Mouse (Mus musculus): ENCODE results near the gene Usp8.

Usp8 gene

GRCm38 (mm10) chr2:126706759-126707437 lies at the start of gene Usp8:
Gene Usp8, plus strand, starts transcription at chr2:126707328.
- peak; percentile 98 to 99 for DNase-seq

GRCm38 (mm10) chr2:126663481-126663880 lies 43.6 kb upstream of the Usp8 start:
- peak in 1 of 2 experiments; percentile 41 for DNase-seq

GRCm38 (mm10) chr2:126665984-126666383 lies 41.1 kb upstream of the Usp8 start:
- no peak for DNase-seq

DNA sequence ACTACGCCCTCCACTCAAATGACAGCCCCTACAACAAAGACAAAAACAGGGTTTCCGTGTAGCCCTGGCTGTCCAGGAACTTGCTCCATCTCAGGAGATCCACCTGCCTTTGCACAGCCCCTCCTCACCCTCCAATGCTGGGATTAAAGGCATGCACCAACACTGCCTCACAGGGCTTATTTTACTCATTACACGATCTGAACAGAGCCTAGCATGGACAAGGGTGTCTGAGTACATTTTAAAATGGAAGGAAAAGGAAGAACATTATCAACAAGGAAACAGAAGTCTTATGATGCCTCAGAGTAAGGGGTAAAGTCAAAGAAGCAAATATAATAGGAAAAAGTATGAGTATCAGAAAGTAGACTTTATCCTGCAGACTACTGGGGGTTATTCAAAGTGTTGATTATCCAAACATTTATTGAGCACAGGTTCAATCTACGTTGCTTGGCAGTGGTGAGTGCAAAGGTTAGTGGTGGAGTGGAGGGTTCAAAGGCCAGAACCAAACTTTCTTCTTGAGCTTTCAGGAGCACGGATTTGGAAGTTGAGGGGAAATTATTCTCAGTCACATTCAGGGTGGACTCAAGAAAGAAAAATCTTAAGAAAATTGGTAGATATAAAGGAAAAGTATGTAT lies 38.4 kb upstream of the Usp8 start:
- DNase-seq = no peak

DNA sequence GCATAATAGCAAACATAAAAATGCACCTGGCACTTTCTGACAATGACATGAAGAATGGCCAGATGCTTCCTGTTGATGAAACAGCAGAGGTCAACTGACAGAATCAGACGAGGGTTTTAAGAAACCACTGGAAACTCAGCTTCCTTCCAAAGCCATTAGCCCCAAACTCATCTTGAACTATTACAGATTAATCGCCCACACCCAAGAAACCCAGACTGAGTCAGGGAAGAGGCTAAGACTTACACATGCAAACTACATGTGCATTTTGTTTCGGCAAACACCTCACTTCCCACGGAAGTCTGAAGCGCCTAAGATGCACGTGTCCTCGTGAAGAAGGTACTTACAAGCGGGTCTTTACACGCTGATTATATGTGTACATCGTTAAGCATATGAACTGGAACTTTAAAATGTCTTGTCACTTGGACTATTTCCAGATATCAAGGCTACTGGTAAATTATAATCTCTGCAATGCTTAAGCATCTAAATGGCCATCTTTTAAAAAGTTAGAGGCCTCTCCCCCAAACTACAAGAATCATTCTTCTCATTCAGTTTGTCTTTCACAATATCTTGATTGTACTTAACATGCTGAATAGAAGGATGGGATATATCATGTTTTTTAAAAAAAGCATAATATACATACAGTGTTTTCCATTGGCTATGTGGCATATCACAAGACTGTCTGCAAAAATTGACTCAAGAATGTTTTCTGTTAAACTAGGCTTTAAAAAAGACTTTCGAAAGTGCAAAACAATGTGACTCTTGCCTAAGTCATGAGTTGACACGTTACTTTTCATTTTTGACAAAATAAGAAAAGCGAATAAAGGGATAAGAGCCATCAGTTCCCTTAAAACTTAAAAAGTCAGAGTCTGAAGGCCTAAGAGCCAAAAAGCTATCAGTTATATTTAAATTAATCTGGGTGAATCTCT lies 33.5 kb upstream of the Usp8 start:
- no peak for DNase-seq

DNA sequence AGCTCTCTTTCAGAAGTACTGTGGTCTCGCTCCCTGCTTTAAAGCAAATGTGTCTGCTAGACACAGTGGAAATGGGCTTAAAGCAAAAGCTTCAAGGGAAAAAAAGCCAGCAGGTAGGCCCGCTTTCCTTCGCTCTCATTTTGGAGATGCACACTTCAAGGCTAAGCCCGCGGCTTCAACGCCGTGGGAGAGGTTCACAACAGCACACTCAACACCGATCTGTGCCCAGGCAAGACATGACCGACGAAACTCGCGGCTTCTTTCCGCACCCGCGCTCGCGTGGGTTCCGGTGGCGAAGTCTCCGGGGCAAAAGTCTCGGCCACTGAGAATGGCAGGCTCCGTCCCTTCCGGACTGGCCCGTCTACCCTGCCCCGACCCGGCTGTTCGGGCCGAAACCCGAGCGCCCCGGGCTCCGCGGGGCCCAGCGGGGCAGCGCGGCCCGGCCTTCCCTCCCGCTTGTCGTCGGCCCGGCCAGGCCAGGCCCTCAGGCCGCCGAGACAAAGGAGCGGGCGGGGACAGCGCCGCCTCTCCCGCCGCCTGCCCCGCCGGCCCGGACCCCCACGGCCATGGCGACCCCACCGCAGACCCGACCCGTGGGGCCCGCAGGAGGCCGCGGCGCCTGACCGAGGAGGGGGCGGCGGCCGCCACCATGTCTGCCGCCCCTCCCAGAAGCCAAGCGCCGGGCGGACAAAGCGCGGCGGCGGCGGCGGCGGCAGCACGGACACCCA lies 32.5 kb upstream of the Usp8 start:
- peak; percentile 45 to 49 for DNase-seq

DNA sequence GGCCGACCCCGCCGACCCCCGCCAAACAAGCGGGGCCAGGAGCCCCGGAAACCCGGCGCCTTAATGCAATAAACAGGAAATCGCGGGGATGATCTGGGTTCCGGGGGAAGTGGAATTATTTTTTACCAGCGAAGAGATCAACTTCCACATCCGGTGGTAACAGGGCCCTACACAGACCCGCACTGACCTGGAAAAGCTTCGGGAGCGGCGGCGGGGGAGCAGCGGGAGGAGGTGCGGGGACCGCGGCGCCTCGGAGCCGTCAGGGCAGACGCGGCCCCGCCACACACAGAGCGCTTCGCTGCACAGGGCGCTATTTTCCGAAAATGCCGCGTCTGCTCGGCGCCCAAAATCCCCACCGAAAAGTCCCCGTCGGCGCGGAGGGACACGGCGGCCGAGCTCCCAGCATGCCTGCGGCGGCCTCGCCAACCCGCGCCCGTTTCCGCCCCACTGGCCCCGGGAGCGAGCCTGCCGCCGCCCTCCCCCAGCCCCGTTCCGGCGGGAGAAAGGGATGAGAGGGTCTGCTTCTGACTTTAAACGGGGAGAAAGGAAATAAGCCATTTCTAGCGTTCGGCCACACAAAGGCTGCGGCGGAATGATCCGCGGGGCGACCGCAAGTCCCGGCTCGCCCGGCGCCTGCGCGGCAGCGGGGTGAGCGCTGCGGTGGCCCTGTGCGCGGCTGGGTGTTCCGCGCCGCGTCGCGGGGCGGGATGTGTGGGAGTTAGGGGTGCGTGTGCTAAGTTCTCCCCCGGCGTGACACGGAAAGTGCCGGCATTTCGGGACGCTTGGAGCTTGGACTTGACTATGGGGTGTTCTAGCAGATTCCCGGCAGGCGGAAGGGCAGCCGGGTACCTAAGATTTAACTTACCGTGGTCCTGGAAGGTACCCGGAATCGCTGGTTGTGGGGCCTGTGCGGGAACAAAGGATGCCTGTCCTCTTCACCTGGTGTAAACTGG lies 31.7 kb upstream of the Usp8 start:
- peak; percentile 83 for DNase-seq

GRCm38 (mm10) chr2:126676122-126676515 lies 31.0 kb upstream of the Usp8 start, which contains the start of gene Gabpb1:
Gene Gabpb1, minus strand, starts transcription at chr2:126676337.
- no peak for DNase-seq

- DNase-seq = peak; percentile 18 to 48
These were observed 29.8 kb upstream of the Usp8 start for GRCm38 (mm10) chr2:126677366-126677765.

DNA sequence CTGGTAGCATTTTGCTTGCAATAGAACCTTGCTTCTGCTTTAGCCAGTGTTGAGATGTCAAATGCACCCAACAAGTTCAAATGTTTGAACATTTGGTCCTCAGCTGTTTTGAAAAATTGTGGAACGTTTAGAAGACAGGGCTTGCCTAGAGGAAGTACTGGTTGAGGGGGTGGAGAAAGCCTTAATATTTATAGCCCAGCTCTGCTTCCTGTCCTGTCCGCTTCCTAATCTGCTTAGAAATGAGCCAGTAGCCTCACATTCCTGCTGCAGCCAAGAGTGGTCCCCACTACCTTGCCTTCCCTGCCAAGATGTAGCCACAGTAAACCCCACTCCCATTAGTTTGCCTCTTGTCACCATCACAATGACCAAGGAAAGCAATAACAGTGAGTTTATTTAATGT lies 24.8 kb upstream of the Usp8 start:
- no peak for DNase-seq

GRCm38 (mm10) chr2:126682937-126683336 lies 24.2 kb upstream of the Usp8 start:
- DNase-seq = no peak

DNA sequence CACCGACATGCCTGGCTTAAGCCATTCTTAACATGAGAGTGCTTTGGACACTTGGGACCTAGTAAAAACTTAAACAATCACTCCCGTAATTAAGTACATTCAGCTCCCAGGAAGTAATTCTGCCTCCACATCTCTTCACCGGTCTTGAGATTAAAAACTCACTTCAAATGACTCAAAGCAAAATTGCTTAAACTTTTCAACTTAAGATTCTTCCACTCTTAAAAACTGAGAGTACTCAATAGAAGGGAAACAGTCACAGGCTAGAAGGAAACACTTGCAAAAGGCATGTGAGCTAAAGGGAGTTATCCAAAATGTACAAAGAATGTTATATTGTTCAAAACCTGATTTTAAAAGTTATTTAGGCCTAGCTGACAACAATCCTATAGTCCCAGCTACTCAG lies 15.8 kb upstream of the Usp8 start:
- peak in 1 of 2 experiments; percentile 8 for DNase-seq

DNA sequence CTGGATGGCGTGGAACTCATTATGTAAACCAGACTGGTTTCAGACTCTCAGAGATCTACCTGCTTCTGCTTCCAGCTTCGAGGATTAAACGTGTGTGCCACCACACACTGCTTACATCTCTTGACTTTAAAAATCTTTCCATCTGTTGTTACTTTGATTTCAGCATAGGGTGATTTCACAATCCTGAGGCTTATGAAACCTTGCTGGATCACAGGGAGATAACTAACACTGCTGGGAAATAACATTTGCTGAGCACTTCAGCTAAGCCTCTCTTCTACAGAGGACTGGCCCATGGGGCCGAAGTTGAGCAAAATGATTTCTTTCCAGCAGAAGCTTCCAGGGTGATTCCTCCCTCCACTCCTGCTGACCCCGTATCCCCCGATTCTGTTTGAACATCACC lies 11.8 kb upstream of the Usp8 start:
- DNase-seq = peak; percentile 18 to 49

GRCm38 (mm10) chr2:126707438-126707779 lies 281 bp downstream of the Usp8 start:
- DNase-seq = no peak

- no peak for DNase-seq
These were observed 1.2 kb downstream of the Usp8 start for GRCm38 (mm10) chr2:126708361-126708760.

GRCm38 (mm10) chr2:126712526-126712925 lies 5.4 kb downstream of the Usp8 start:
- DNase-seq = no peak

DNA sequence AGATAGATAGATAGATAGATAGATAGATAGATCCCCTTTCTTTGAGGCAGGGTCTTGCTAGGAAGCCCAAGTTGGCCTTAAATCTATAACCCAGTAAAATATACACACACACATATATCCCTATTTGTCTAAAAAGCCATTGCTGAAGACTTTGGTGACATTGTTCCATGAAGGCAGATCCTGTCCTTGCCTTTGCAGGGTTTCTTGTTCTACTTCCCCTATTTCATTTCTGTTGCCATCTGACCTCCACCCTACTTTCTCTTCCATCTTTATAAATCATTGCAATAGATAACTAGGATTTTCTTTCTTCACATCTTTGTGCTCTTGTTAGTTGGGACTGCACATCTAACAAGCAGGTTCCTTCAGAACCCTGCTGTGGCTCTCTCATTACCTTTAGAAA lies 5.8 kb downstream of the Usp8 start:
- no peak for DNase-seq

GRCm38 (mm10) chr2:126729207-126729606 lies 22.1 kb downstream of the Usp8 start:
- no peak for DNase-seq

- DNase-seq = no peak
These were observed 23.4 kb downstream of the Usp8 start for GRCm38 (mm10) chr2:126730502-126730901.

- DNase-seq = no peak
These were observed 28.4 kb downstream of the Usp8 start for GRCm38 (mm10) chr2:126735339-126736073.

- peak; percentile 76 to 83 for DNase-seq
These were observed 33.2 kb downstream of the Usp8 start for GRCm38 (mm10) chr2:126740314-126740713.
